Mouse (Mus musculus) forebrain, embryonic 10.5 days (tissue): ENCODE results near the gene Vti1a. TPM values are rescaled to one million over a fixed set of nuclear protein-coding genes. Genes with fewer than 3 reads are reported as not detected.

ENCODE experiments used
- DNase-seq: peaks from one replicate; pipeline ENCODE4 v3.0.0-alpha.2; 2017; ENCODE audit warnings: low spot score; ENCODE audit errors: extremely low spot score
- H3K27ac ChIP-seq: fragments of 300-500 bp; sonication (generic); 2 replicates; pipeline ENCODE4 v1.5.1; 2016; ENCODE audit warnings: mild to moderate bottlenecking
- H3K27me3 ChIP-seq: fragments of 300-500 bp; sonication (generic); 2 replicates; pipeline ENCODE4 v1.6.1; 2016; ENCODE audit warnings: mild to moderate bottlenecking; ENCODE audit not compliant: poor library complexity, severe bottlenecking
- H3K36me3 ChIP-seq: fragments of 300-500 bp; sonication (generic); replicated peaks from 2 replicates; pipeline ENCODE4 v1.6.1; 2016; ENCODE audit warnings: mild to moderate bottlenecking, moderate library complexity
- H3K4me1 ChIP-seq: fragments of 300-500 bp; sonication (generic); 2 replicates; pipeline ENCODE4 v1.6.1; 2016
- H3K4me3 ChIP-seq: fragments of 300-500 bp; sonication (generic); 2 replicates; pipeline ENCODE4 v1.5.1; 2016; ENCODE audit warnings: mild to moderate bottlenecking, moderate library complexity
- H3K9me3 ChIP-seq: fragments of 300-500 bp; sonication (generic); 2 replicates; pipeline ENCODE4 v1.6.1; 2016; ENCODE audit warnings: mild to moderate bottlenecking, moderate library complexity
- WGBS: fragments of 180-500 bp; shearing (Covaris S2); methylation state at CpG from one replicate; pipeline ENCODE4 v1.1.7; 2016; 5-methylcytosine and 5-hydroxymethylcytosine counted together
- polyA plus RNA-seq: library from polyadenylated mRNA; unstranded; fragments of >200 nt; fragmentation: Nextera tagmentation; extraction: Ambion mirVana; gene quantifications from 2 replicates; pipeline ENCODE4 v1.2.1, GENCODE M21; 2016

Gene Vti1a
- polyA plus RNA-seq, 1 experiment from 2014 or later, result 34.2 TPM

DNA sequence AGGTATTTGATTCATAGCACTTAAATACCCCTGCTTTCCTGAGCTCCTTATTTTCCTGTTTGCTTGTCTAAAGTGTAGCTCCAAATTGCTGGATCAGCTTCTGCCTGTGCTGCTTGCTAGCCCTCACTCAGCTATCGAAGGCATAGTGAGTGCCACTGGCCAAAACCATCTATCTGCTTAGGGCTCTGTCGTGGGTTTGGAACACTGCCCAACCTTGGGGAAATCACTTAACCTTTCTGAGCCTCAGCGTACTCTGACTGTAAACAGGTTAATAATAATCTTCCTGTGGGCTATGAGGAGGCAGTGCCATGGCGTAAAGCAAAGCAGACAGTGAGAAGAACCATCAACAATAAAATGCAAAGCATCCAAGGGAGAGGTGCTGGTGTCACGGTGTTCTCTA is 167.4 kb downstream of the Vti1a start:
- 87% methylated on average over 5 of the region's 5 CpGs for WGBS
- Histone ChIP-seq H3K27ac (no peak overlapping the region), H3K4me3 (no peak overlapping the region), H3K27me3 (0 out of 2 replicates have a peak, but pooled peaks cover 4% of the 10 kb centered on the region), H3K9me3 (no peaks in the 10 kb centered on the region), H3K36me3 (no peaks in the 10 kb centered on the region), H3K4me1 (peaks cover 26% of the 10 kb centered on the region)
- DNase-seq, result no peak

DNA sequence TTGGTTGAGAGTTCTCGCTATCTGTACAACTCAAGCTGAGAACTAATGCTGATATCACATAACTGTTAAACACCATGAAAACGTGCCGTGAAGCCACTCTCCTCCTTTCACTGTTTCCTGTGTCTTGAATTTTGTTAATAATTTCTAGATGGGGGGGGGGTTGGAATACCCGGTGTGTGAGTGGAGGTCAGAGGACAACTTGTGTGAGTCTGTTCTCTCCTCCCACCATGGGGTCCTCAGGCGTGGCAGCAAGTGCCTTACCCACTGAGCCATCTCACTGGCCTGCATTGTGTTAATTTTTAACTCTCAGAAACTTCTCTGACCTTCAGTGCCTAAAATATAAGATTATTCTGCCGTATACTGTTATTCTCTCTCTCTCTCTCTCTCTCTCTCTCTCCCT is 168.5 kb downstream of the Vti1a start:
- Histone ChIP-seq H3K9me3 (no peaks in the 10 kb centered on the region), H3K27ac (no peak overlapping the region), H3K27me3 (peaks cover 8% of the 10 kb centered on the region; the same call in 1 of the 2 replicates), H3K4me1 (peaks cover 26% of the 10 kb centered on the region), H3K4me3 (no peak overlapping the region), H3K36me3 (no peaks in the 10 kb centered on the region)
- WGBS, result 88% methylated on average over 6 of the region's 6 CpGs
- no peak for DNase-seq

- Histone ChIP-seq H3K27ac (no peak overlapping the region), H3K4me3 (no peak overlapping the region), H3K4me1 (peaks cover 25% of the 10 kb centered on the region), H3K36me3 (no peaks in the 10 kb centered on the region), H3K9me3 (no peaks in the 10 kb centered on the region), H3K27me3 (peaks cover 11% of the 10 kb centered on the region; the same call in 1 of the 2 replicates)
- WGBS, result 83% methylated on average over 4 of the region's 4 CpGs
- DNase-seq, result no peak
These were observed 170.4 kb downstream of the Vti1a start for GRCm38 (mm10) chr19:55486473-55486872.

DNA sequence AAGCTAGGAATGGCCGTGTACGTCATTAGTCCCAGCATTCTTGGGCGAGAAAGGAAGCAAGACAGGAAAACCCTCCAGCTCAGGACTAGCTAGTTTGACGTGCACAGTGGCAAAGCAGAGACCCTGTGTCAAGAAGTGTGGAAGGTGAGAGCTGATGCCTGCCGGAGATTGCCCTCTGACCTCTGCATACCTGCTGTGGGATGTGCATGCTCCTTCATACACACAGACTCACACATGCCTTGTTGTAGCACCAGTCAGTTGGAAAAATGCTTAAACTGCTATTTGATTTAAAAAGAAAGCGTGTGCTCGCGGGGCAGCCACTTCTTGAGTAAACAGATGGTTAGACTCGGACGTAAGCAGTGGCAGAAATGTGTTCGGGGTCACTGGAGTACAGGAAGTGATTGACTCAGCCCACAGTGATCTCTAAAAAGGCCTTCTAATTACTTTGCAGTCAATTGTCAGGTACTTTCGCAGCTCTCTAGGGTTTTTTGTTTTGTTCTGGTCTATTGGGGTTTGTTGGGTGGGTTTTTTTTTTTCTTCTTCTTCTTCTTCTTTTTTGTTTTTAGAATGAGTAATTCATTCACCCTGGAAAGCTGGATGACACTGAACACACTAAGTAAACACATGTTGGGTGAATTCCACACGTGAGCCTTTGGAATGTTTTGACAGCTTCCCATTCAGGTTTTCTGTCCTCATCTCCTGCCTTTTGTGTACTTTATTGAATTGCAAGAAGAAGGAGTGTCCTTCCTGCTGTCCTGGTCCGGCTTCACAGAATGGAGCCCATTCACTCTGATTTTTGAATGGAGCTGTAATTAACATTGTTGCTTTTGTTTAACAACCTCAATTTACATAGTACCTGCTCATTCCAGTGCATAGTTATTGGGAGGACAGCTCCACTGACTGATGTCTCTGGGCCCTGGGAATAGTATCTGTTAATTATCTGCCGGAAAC is 175.3 kb downstream of the Vti1a start:
- Histone ChIP-seq H3K4me3 (no peak overlapping the region), H3K36me3 (no peaks in the 10 kb centered on the region), H3K27me3 (peaks cover 42% of the 10 kb centered on the region), H3K4me1 (peaks cover 30% of the 10 kb centered on the region), H3K27ac (no peak overlapping the region), H3K9me3 (no peaks in the 10 kb centered on the region)
- no peak for DNase-seq
- whole genome bisulfite sequencing, result 26% methylated on average over 15 of the region's 15 CpGs

GRCm38 (mm10) chr19:55496333-55496732 is 180.2 kb downstream of the Vti1a start:
- H3K27ac ChIP-seq, result no peak overlapping the region
- H3K4me1 ChIP-seq, result peaks cover 40% of the 10 kb centered on the region
- DNase-seq, result no peak
- no peak overlapping the region for H3K4me3 ChIP-seq
- whole genome bisulfite sequencing, result 84% methylated on average over 9 of the region's 9 CpGs
- H3K27me3 ChIP-seq, result peaks cover 34% of the 10 kb centered on the region
- H3K9me3 ChIP-seq, result no peaks in the 10 kb centered on the region
- H3K36me3 ChIP-seq, result peaks cover 6% of the 10 kb centered on the region; the same call in 1 of the 2 replicates

- no peak for DNase-seq
- peaks cover 22% of the 10 kb centered on the region for H3K4me1 ChIP-seq
- H3K4me3 ChIP-seq, result no peak overlapping the region
- H3K9me3 ChIP-seq, result no peaks in the 10 kb centered on the region
- no peak overlapping the region for H3K27ac ChIP-seq
- WGBS, result 68% methylated on average over 18 of the region's 18 CpGs
- H3K27me3 ChIP-seq, result peaks cover 10% of the 10 kb centered on the region; the same call in 1 of the 2 replicates
- H3K36me3 ChIP-seq, result peaks cover 6% of the 10 kb centered on the region; the same call in 1 of the 2 replicates
These were observed 183.2 kb downstream of the Vti1a start for GRCm38 (mm10) chr19:55499179-55499863.

DNA sequence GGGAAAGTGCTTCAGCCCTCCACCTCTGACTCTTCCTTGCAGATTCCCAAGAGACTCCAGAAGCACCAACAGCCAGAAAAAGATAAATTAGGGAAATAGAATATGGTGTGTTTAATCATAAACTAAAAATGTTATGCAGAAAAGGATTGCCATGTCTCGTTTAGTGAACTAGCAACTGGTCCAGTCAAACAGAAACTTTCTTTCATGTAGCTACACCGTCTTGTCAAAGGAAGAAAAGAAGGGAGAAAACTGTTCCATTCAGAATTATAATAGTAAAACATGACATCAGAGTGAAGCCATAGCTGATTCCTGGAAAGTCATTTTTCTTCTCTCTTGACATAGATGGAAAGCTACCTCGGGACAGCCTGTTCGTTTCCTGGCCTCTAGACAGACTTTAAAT is 185.9 kb downstream of the Vti1a start:
- H3K36me3 ChIP-seq, result peaks cover 11% of the 10 kb centered on the region
- peaks cover 3% of the 10 kb centered on the region; the same call in 1 of the 2 replicates for H3K27me3 ChIP-seq
- H3K27ac ChIP-seq, result no peak overlapping the region
- H3K9me3 ChIP-seq, result no peaks in the 10 kb centered on the region
- H3K4me1 ChIP-seq, result peaks cover 22% of the 10 kb centered on the region
- H3K4me3 ChIP-seq, result no peak overlapping the region
- DNase-seq, result no peak
- 78% methylated on average over 4 of the region's 4 CpGs for WGBS

DNA sequence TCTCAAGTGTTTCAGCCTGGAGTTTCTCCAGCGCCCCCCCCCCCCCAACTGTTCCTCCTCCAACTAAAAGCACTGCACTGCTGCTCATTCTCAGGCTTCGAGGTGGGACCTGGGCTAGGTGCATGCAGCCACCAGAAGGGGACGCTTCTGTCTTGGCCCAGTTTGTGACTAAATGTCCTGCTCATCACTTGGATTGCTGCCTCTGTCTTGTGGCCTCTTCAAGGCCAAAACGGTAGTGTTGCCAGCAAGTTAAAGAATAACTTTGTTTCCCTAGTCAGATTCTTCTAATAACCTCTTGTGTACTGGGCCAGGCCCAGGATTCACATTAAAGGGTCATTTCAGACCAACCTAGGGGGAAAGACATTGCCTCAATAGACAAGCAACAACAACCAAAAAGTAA is 187.7 kb downstream of the Vti1a start:
- peaks cover 15% of the 10 kb centered on the region for H3K36me3 ChIP-seq
- no peak overlapping the region for H3K4me3 ChIP-seq
- H3K9me3 ChIP-seq, result no peaks in the 10 kb centered on the region
- WGBS, result 80% methylated on average over 4 of the region's 4 CpGs
- H3K4me1 ChIP-seq, result peaks cover 30% of the 10 kb centered on the region
- no peaks in the 10 kb centered on the region for H3K27me3 ChIP-seq
- H3K27ac ChIP-seq, result no peak overlapping the region; the same call in 1 of the 2 replicates
- DNase-seq, result no peak

DNA sequence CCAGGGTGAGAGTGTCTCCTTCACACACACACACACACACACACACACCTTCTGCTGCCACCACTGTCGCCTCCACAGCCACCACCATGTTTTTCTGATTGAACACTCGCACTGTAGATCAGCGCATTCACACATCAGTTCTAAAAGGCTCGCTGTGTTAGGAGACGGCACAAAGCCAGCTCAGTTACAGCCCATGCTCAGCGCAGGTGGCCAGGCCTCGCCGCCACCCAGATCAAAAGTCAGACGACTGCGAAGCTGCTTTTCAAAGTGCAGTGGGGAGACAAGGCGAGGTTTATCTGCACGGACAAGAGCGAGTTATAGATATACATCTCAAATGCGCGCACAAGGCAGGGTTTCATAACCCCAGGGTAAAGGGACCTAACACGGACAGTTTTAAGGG is 191.7 kb downstream of the Vti1a start:
- Histone ChIP-seq H3K36me3 (peaks cover 8% of the 10 kb centered on the region), H3K4me1 (peaks cover 11% of the 10 kb centered on the region; the same call in 1 of the 2 replicates), H3K9me3 (no peaks in the 10 kb centered on the region), H3K27me3 (no peaks in the 10 kb centered on the region), H3K4me3 (no peak overlapping the region), H3K27ac (no peak overlapping the region)
- 80% methylated on average over 16 of the region's 16 CpGs for WGBS
- no peak for DNase-seq

DNA sequence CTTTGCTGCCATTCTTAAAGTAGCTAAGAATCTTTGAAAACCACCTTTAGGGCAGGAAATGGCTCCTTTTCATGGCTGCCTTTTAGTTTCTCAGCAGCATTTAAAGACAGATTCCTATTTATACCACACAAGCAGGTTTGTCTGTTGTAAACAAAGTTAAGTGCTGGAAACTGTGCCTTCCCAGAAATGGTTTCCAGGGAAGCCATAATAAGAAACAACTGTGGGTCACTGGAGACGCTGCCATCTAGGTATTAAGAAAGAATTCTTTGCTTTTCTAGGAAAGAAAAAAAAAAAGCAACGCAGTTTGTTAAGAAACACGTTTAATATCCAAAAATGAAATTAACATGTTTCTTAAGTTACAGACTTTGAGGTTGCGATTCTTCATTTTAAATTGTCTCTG is 192.1 kb downstream of the Vti1a start:
- H3K27ac ChIP-seq, result no peak overlapping the region
- H3K4me3 ChIP-seq, result no peak overlapping the region
- 77% methylated on average over 4 of the region's 4 CpGs for WGBS
- H3K27me3 ChIP-seq, result no peaks in the 10 kb centered on the region
- peaks cover 8% of the 10 kb centered on the region for H3K36me3 ChIP-seq
- no peak for DNase-seq
- peaks cover 11% of the 10 kb centered on the region; the same call in 1 of the 2 replicates for H3K4me1 ChIP-seq
- no peaks in the 10 kb centered on the region for H3K9me3 ChIP-seq

DNA sequence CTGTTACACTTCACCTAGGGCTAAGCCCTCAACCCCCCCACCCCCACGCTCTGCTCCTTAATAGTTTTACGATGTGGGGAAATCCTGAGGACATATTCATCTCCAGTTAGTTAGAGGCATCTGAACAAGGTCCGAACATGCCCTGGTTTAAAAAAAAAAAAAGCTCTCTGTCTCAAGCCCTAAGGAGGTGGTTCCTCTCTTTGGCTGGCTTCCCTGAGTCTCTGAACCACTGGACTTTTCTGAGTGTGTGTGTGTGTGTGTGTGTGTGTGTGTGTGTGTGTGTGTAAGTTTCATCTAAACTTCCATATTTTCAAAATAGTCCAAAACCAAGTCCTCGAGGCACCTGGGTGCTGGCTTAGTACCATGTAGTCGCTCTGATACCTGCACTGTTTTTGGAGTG is 192.9 kb downstream of the Vti1a start:
- H3K36me3 ChIP-seq, result peaks cover 8% of the 10 kb centered on the region
- H3K9me3 ChIP-seq, result no peaks in the 10 kb centered on the region
- no peaks in the 10 kb centered on the region for H3K27me3 ChIP-seq
- H3K27ac ChIP-seq, result no peak overlapping the region
- no peak for DNase-seq
- H3K4me3 ChIP-seq, result no peak overlapping the region
- 87% methylated on average over 5 of the region's 5 CpGs for WGBS
- peaks cover 11% of the 10 kb centered on the region; the same call in 1 of the 2 replicates for H3K4me1 ChIP-seq

DNA sequence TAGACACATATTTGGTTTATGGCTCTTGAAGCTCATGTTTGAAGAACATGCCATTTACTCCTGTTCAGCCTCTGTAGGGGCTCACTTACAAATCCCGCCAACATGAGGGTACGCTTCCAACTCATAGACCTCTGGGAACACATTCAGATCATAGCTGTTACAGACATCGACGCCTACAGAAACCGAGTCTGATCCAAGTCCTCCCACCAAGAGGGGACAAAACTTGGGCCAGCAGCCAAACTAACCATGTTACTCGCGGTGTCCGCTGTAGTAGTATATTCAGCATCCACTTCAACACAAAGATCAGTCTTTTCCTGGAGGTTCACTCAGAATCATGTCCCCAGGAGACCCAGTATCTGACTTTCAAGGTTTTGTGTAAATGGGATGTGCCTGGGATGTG is 193.5 kb downstream of the Vti1a start:
- Histone ChIP-seq H3K36me3 (peaks cover 8% of the 10 kb centered on the region), H3K27me3 (no peaks in the 10 kb centered on the region), H3K9me3 (no peaks in the 10 kb centered on the region), H3K27ac (no peak overlapping the region), H3K4me1 (peaks cover 11% of the 10 kb centered on the region; the same call in 1 of the 2 replicates), H3K4me3 (no peak overlapping the region)
- no peak for DNase-seq
- WGBS, result 96% methylated on average over 8 of the region's 8 CpGs

DNA sequence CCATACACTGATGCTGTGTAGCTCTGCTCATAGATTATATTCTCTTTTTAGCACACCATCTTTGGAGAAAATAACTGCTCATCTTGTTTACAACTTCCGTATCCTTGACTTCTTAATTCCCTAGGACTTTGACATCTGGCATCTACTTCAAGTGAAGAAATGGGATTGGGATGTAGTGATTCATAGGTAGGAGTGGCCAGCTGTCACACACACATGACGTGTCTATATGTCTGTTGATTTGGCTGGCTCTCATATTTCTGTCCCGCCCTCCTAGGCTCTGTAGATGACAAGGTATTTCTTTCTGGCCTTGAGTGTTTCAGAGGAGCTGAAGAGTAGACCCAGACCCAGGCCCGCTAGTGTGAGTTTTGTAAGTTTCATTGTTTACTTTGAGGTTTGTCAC is 197.8 kb downstream of the Vti1a start:
- Histone ChIP-seq H3K27ac (no peak overlapping the region), H3K9me3 (no peaks in the 10 kb centered on the region), H3K27me3 (no peaks in the 10 kb centered on the region), H3K36me3 (no peaks in the 10 kb centered on the region), H3K4me3 (no peak overlapping the region), H3K4me1 (no peaks in the 10 kb centered on the region)
- 96% methylated on average over 4 of the region's 4 CpGs for WGBS
- DNase-seq, result no peak
